Mouse (Mus musculus) layer of hippocampus, adult 2 months (tissue): ENCODE measurements around the gene Nsd2. TPM values are rescaled to one million over a fixed set of nuclear protein-coding genes. Genes with fewer than 3 reads are reported as not detected.

Experiments used
- DNase-seq, 2 experiments: peaks; one replicate each; pipeline ENCODE4 v3.0.0; 2022; ENCODE audit warnings: low spot score in 2 of 2
- H3K27ac ChIP-seq: fragments of 200-600 bp; 2 replicates; pipeline ENCODE4 v1.8.1; 2022
- H3K4me3 ChIP-seq: fragments of 200-600 bp; 2 replicates; pipeline ENCODE4 v1.8.1; 2022; ENCODE audit warnings: mild to moderate bottlenecking
- CTCF ChIP-seq: fragments of 200-600 bp; conservative IDR thresholded peaks from 2 replicates; pipeline ENCODE4 v1.8.1; 2022; ENCODE audit warnings: antibody characterized with exemption, mild to moderate bottlenecking, moderate library complexity
- long read RNA-seq, 2 experiments: library from polyadenylated mRNA; stranded (forward); transcript quantifications; one replicate each; pipeline ENCODE4 v2.0.0; 2021; ENCODE audit warnings: borderline mapping rate in 2 of 2
- total RNA-seq, 2 experiments: library from RNA; stranded (reverse); gene quantifications; 2 replicates each; pipeline ENCODE4 v1.2.3; 2021

Gene Nsd2
- total RNA-seq: 100 to 1,000 TPM; 123 to 133 TPM
- long read RNA-seq, experiment 1, full-length matches to known transcripts: 1 of 32 reads
- long read RNA-seq, experiment 1, partial matches to known transcripts: 13 of 32 reads
- long read RNA-seq, experiment 1, other reads (novel, unspliced or antisense): 18 of 32 reads
- long read RNA-seq, experiment 2, full-length matches to known transcripts: 3 of 35 reads
- long read RNA-seq, experiment 2, partial matches to known transcripts: 4 of 35 reads
- long read RNA-seq, experiment 2, other reads (novel, unspliced or antisense): 28 of 35 reads

GRCm38 (mm10) chr5:33819876-33820732 lies at the start of gene Nsd2:
TSS of gene Nsd2 (plus strand) at chr5:33820725.
- no peak for TF ChIP-seq CTCF
- peak within 1 kb of the TSS; percentile 97 for H3K27ac ChIP-seq
- peak within 1 kb of the TSS; percentile 93 for H3K4me3 ChIP-seq
- peak; percentile 91 to 92 for DNase-seq

GRCm38 (mm10) chr5:33777195-33777594 lies 43.3 kb upstream of the Nsd2 start:
- Histone ChIP-seq H3K27ac (no peak overlapping the region), H3K4me3 (no peak overlapping the region)
- TF ChIP-seq CTCF: no peak
- no peak for DNase-seq

GRCm38 (mm10) chr5:33781964-33782344 lies 38.6 kb upstream of the Nsd2 start:
- no peak for DNase-seq
- Histone ChIP-seq H3K4me3 (peak overlapping the region; percentile 94), H3K27ac (peak overlapping the region; percentile 91)
- no peak for TF ChIP-seq CTCF

GRCm38 (mm10) chr5:33782345-33782998 lies 38.1 kb upstream of the Nsd2 start, which contains the start of gene Letm1:
TSS of gene Letm1 (minus strand) at chr5:33782817.
- peak; percentile 35 for TF ChIP-seq CTCF
- peak; percentile 94 to 97 for DNase-seq
- Histone ChIP-seq H3K4me3 (peak within 1 kb of the TSS; percentile 94), H3K27ac (peak within 1 kb of the TSS; percentile 91)

- peak overlapping the region; percentile 94 for H3K4me3 ChIP-seq
- DNase-seq: no peak
- H3K27ac ChIP-seq: peak overlapping the region; percentile 91
- no peak for TF ChIP-seq CTCF
Measured at GRCm38 (mm10) chr5:33782999-33783390, 37.5 kb upstream of the Nsd2 start.

- Histone ChIP-seq H3K27ac (no peak overlapping the region), H3K4me3 (no peak overlapping the region)
- TF ChIP-seq CTCF: no peak
- DNase-seq: no peak
Measured at GRCm38 (mm10) chr5:33791912-33792643, 28.4 kb upstream of the Nsd2 start.

- Histone ChIP-seq H3K4me3 (no peak overlapping the region), H3K27ac (no peak overlapping the region)
- TF ChIP-seq CTCF: no peak
- DNase-seq: no peak
Measured at GRCm38 (mm10) chr5:33803337-33803736, 17.2 kb upstream of the Nsd2 start.

GRCm38 (mm10) chr5:33811519-33811918 lies 9.0 kb upstream of the Nsd2 start:
- Histone ChIP-seq H3K4me3 (no peak overlapping the region), H3K27ac (no peak overlapping the region)
- TF ChIP-seq CTCF: peak; percentile 61
- DNase-seq: no peak

- no peak for DNase-seq
- no peak overlapping the region for H3K27ac ChIP-seq
- H3K4me3 ChIP-seq: no peak overlapping the region
- no peak for TF ChIP-seq CTCF
Measured at GRCm38 (mm10) chr5:33816008-33816725, 4.4 kb upstream of the Nsd2 start.

- Histone ChIP-seq H3K4me3 (no peak overlapping the region), H3K27ac (no peak overlapping the region)
- DNase-seq: no peak
- TF ChIP-seq CTCF: no peak
Measured at GRCm38 (mm10) chr5:33818104-33818503, 2.4 kb upstream of the Nsd2 start.

GRCm38 (mm10) chr5:33819141-33819875 lies 1.2 kb upstream of the Nsd2 start:
- H3K27ac ChIP-seq: peak overlapping the region; percentile 97
- DNase-seq: peak; percentile 26 to 29
- TF ChIP-seq CTCF: no peak
- H3K4me3 ChIP-seq: peak overlapping the region; percentile 92
